Mouse (Mus musculus) adrenal gland, postnatal 14 days (tissue): ENCODE measurements at regions not wholly inside any gene's neighbourhood (a gene's known extent, or its start where the extent isn't known, plus 50 kb on each side); places are given as distances from the start of the nearest gene placed in this dataset.

ENCODE experiments used
- DNase-seq: peaks from one replicate; pipeline ENCODE4 v3.0.0; 2021; ENCODE audit warnings: mixed read lengths

- no peak for DNase-seq
Observed at GRCm38 (mm10) chr1:127152840-127153239, 52.0 kb upstream of the Mgat5 start.

GRCm38 (mm10) chr1:127135521-127135920, 69.3 kb upstream of the Mgat5 start:
- no peak for DNase-seq

DNA sequence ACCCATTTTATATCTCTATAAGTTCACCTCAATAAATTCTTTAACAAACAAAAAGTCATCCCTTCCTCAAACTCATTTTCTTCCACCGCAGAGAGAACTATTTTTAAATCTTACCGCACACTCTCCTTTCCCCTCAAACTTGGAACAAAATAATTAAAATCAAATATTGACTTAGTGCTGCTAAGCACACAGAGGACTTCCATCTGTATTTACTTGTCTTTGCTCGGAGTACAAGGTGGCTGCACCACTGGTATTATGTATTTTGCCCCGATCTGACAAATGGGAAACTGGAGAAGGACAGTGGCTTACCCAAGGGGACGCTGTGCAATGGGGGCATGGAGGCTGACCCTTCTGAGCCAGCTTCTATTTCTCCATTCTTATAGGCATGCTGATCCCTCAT, 72.9 kb upstream of the Mgat5 start:
- DNase-seq = no peak

DNA sequence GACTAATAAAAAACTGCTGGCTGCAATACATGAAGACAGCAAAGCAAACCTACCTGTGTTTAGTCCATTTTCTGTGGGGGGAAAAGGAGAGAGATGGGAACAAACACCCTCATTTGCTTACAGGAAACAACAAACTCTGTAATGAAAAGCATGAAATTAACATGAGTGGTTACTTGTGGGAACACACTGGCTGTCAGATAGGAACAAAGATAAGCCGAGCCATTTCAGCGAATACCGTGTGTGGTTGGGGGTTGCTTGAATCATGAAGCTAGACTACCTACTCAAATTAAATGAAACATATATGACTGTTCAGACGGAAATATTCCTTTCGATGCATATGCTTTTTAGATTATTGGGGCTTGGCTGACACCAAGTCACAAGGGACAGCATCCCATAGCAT, 80.0 kb upstream of the Mgat5 start:
- no peak for DNase-seq

DNA sequence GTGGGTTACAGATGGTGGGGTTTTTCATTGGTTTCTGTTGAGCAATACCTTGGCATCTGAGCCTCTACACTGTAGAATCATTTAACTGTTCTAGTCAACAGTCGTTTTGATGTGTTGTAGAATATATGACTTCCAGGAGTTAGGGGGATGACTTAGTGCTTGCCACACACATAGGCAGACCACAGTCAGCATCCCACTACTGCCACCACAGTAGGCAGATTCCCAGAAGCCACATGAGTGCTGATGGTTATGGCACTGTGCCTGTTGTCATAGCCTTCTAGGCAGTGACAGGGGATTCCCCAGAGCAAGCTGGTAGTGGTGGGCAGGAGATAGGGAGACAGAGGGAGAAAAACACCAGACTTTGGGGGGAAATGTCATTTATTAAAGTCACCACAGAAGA, 86.8 kb upstream of the Mgat5 start:
- no peak for DNase-seq

GRCm38 (mm10) chr1:127107485-127107884, 97.3 kb upstream of the Mgat5 start:
- DNase-seq = peak; percentile 31

DNA sequence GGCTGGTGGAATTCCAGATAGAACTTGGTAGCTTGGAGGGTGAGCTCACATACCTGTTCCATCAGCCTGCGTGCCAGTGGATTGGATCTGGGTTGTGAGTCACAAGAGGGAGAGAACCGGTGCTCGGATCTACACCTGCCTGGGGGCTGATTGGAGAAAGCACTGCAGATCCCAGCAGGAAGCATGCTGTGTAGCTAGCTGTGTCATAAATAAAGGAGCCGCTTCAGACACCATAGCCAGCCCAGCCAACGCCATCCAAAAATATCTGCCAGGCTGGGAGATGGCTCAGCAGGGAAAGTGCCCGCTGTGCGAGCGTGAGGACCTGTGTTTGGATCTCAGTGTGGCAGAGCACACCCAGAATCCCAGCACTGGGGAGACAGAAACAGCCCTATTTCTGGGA, 99.0 kb upstream of the Mgat5 start:
- DNase-seq = no peak

GRCm38 (mm10) chr1:127103664-127104063, 101.2 kb upstream of the Mgat5 start:
- no peak for DNase-seq

GRCm38 (mm10) chr1:127098871-127099420, 105.9 kb upstream of the Mgat5 start:
- no peak for DNase-seq

DNA sequence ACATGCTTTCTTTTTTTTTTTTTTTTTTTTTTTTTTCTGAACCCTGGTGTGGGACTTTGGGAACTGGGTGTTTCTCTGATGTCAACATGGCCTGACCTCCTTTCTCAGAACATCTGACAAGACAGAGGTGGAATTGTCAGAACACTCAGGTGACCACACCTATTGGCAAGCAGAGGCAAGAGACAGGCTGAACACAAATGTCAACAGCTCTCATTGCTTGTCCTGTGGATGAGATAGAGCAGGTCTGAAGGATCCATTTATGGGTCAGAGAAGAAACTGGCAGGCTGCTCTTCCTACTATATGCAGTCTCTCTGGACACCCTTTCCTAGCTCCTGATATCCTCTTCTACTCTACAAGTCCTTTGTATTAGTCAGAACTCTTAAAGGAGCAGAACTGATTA, 117.2 kb upstream of the Mgat5 start:
- DNase-seq = no peak

GRCm38 (mm10) chr1:127085988-127086387, 118.8 kb upstream of the Mgat5 start:
- no peak for DNase-seq

- DNase-seq = no peak
Observed at GRCm38 (mm10) chr1:127083761-127084308, 121.0 kb upstream of the Mgat5 start.

DNA sequence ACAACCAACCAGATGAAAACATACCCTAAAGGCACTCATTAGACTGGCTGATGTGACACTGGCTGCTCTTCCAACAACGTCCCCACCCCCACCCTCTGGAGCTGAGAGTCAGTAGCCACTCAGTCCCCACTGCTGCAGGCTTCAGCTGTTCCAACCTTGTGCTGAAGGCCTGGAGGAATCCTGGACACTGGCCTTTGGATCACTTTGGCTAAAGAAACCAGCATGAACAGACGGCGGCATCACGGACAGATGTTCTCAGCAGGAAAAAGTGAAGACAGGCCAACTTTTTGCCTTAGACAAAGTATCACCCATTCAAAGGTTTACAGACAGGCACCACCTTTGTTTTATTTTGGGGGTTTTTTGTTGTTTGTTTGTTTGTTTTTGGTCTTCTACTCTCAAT, 125.8 kb upstream of the Mgat5 start:
- DNase-seq = no peak

DNA sequence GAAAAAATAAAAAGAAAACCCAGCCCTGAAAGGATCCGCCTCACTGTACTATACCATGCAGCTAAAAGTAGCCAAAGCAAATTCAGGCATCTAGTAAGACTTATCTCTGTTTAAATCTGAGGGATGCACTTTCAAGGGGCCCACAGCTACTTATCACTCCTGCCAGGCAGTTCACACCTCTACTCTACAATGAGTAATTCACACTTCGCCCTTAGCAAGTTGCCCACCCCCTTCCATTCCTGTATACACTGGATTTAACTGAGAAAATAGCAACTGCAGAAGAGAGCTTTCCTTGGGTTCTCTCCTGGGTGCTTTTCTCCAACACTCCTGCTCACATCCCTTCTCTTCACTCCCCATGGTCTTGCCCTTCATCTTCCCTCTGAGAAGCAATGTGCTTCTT, 142.4 kb upstream of the Mgat5 start:
- DNase-seq = no peak

- no peak for DNase-seq
Observed at GRCm38 (mm10) chr1:127045711-127046420, 158.9 kb upstream of the Mgat5 start.

DNA sequence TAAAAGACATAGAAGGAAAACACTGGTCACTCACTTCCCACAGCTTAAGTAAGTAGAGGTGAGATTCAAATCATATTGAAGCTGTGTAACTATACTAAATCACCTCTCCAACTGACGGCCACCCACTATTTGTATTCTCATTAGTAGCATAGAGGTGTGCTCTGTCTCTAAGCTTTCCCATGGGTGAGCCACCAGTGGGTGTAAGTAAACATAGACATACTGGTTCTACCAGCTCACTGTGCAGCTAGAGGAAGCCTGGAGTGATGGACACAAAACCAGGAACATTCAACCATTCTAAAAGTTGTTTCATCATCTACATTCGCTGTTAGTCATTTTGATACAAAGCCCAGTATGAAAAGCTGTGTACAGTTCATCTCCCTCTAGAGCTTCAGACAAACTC, 170.1 kb upstream of the Mgat5 start:
- no peak for DNase-seq

DNA sequence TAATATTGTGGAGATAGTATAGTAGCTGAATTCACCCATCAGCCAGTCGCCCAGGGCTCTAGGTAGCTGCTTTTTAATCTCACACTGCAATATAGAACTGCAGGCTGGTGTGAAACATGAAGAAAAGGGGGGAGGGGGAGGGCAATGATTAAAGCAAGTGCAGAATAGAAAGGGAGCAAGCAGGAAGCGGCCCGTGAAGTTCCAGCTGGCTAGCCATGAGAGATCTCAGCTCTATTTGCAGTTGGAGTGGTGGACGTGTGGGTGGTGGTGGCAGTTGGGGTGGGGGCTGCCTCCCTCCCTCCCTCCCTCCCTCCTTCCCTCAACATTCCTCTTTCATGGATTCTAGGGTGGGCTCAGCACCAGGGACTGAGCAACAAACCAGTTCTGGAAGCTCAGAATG, 173.3 kb upstream of the Mgat5 start:
- no peak for DNase-seq

DNA sequence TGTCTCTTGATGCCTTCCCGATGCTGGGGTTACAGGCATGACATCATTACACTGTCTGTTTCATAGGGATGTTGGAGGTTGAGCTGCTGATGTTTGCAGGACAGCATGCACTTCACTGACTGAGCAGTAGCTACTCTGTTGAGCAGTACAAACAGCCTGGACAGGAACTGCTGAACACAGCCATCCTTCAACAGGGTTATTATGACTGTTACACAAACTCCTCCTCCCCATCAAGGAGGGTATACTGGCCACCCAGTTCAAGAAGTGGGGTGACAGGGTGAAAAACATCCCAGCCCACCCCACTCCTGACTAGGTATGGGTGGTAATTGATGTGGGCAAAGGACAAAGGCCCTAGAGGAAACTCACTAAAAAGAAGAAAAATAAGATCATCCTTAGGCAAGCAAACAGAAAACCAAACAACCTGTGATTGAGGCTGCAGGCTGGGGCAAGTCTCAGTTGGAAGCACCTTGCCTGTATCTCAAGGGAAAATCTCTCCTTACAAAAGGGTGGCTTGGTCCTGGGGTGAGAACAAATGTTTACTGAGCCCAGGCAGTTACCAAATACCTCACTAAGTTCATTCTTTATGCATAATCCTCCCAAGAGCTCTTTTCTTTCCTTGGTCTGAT, 175.8 kb upstream of the Mgat5 start:
- DNase-seq = no peak

DNA sequence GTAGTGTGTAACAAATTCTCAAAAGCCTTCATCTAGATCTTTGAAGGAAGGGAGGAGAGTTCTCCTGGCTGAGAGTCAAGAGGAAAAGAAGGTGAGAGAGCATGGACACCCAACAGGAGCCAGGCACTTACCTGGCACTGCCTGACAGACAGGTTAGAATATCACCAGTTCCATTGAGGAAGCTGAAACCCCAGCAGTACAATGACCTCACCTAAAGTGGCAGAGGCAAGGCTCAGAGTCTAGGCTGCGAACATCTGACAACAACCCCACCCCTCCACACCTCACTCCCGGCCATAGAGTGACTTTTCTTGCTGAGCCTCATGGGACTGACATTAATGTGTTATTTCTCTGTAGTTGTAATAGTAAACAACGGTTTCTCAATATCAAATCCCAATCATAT, 181.7 kb upstream of the Mgat5 start:
- no peak for DNase-seq

DNA sequence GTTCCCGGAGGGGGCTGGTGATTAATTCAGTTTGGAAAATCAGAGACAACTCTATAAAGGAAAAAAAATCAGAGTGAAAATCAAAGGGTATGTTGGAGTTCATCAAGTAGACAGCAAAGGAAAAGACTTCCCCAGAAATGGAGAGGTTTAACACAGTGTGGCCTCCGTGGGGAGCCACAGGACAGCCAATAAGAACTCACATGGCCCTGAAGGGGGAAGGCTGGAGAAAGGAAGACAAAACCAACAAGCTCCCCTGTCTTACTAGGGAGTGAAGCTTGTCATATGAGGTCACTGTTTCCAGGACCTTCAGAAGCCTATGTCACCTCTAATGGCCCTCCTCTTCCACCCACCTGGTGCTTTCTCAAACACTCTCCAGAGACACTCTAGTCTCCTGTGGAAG, 187.1 kb upstream of the Nckap5 start:
- peak; percentile 9 for DNase-seq

- DNase-seq = no peak
Observed at GRCm38 (mm10) chr1:127015894-127016245, 185.3 kb upstream of the Nckap5 start.

DNA sequence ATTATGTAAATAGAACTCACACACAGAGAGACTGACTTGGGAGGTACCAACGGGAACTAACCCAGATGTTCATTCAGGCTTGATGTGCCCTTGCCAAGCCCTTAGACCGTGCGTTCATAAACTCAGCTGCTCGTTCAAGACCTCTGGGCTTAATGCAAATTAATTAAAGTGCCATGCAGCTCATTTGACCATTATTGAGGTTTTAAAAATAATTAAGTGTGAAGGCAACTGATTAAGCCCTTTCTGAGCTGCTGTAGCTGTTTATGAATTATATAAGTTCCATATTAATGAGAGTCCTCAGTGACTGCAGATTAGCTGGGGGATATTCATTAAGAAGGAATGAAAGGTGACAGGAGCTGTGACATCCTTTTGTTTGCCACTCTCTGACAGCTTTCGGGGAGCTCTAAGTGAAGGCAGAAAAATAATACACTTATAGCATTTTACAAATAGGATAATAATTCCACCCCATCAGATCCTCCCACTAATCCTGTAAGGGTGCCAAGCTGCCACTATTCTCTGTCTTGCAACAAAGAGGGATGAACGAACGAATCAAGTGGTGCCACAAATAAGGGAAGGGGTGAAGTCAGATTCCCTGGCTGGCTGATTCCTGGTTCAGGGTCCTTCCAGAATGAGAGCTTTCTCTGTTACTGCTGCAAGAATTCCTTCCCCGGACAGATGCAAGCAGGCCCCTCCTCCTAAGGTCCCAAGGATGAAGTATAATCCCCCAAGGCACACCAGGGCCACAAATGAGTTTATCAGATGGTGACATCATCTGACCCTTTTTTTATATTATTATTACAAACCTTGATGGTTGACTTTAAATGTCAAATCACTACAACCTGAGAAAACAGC, 184.7 kb upstream of the Nckap5 start:
- no peak for DNase-seq

DNA sequence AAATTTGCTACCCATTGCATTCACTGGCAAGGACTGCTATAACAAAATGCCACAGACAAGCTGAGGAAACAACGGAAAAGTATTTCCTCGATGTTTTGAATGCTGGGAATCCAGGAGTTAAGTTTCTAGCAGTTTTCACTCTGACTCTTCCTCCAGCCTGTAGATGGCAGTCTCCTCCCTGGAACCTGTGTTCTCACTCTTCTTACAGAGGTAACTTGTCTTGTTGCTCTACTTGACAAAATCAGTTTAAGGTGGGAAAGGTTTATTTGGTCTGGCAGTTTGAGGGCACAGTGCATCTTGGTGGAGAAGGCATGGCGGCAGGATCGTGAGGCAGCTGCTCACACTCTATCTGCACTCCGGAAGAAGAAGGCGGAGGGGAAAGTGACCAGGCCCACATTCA, 181.3 kb upstream of the Nckap5 start:
- peak; percentile 33 for DNase-seq
